Mouse (Mus musculus): ENCODE results near the gene Slc31a1. TPM values are rescaled to one million over a fixed set of nuclear protein-coding genes. Genes with fewer than 3 reads are reported as not detected.

Gene Slc31a1
- polyA plus RNA-seq, 1 experiment from 2014 or later: 127 TPM

GRCm38 (mm10) chr4:62408601-62409282 lies 48.2 kb downstream of the Slc31a1 start, which contains the start of the genes Cdc26 and Prpf4:
Cdc26 (minus strand) TSS chr4:62408642.
Prpf4 (plus strand) TSS chr4:62408797.
- H3K9ac ChIP-seq (ENCODE audit: low read depth, low read length): peak within 1 kb of the TSS; percentile 90
- ATAC-seq: peak; percentile 99
- peak within 1 kb of the TSS; percentile 88 for H3K27ac ChIP-seq (ENCODE audit: low read length)
- under 1% methylated on average over 39 of the region's 39 CpGs for WGBS
- peaks cover 8% of the 10 kb centered on the region for H3K36me3 ChIP-seq (ENCODE audit: control insufficient read depth, insufficient read depth, low read length)
- H3K4me1 ChIP-seq (ENCODE audit: control insufficient read depth, insufficient read depth, low read length): peaks cover 18% of the 10 kb centered on the region
- H3K9me3 ChIP-seq (ENCODE audit: control insufficient read depth, low read length): no peaks in the 10 kb centered on the region
- H3K4me2 ChIP-seq (ENCODE audit: low read depth, low read length): peak within 1 kb of the TSS; percentile 79
- H3K27me3 ChIP-seq (replicated peaks; ENCODE audit: control insufficient read depth, insufficient read depth, low read length): no peaks in the 10 kb centered on the region
- peak within 1 kb of the TSS; percentile 70 for H3K4me3 ChIP-seq (ENCODE audit: low read length)

- ATAC-seq: no peak
- Histone ChIP-seq H3K4me2 (ENCODE audit: low read depth, low read length) (peak overlapping the region; percentile 79), H3K27ac (ENCODE audit: low read length) (peak overlapping the region; percentile 88; the same call in 1 of the 2 replicates), H3K36me3 (ENCODE audit: control insufficient read depth, insufficient read depth, low read length) (peaks cover 8% of the 10 kb centered on the region), H3K9me3 (ENCODE audit: control insufficient read depth, low read length) (no peaks in the 10 kb centered on the region), H3K27me3 (replicated peaks; ENCODE audit: control insufficient read depth, insufficient read depth, low read length) (no peaks in the 10 kb centered on the region), H3K4me1 (ENCODE audit: control insufficient read depth, insufficient read depth, low read length) (peaks cover 18% of the 10 kb centered on the region), H3K9ac (ENCODE audit: low read depth, low read length) (peak overlapping the region; percentile 90), H3K4me3 (ENCODE audit: low read length) (peak overlapping the region; percentile 70)
- 22% methylated on average over 6 of the region's 6 CpGs for WGBS
Measured at GRCm38 (mm10) chr4:62409615-62410014, 49.1 kb downstream of the Slc31a1 start.

- H3K9me3 ChIP-seq (ENCODE audit: control insufficient read depth, low read length): no peaks in the 10 kb centered on the region
- H3K36me3 ChIP-seq (ENCODE audit: control insufficient read depth, insufficient read depth, low read length): peaks cover 15% of the 10 kb centered on the region
- ATAC-seq: no peak
- H3K4me1 ChIP-seq (ENCODE audit: control insufficient read depth, insufficient read depth, low read length): peaks cover 18% of the 10 kb centered on the region
- no peaks in the 10 kb centered on the region for H3K27me3 ChIP-seq (replicated peaks; ENCODE audit: control insufficient read depth, insufficient read depth, low read length)
- WGBS: 80% methylated on average over 2 of the region's 2 CpGs
- peak overlapping the region; percentile 70; the same call in 1 of the 2 replicates for H3K4me3 ChIP-seq (ENCODE audit: low read length)
- H3K4me2 ChIP-seq (ENCODE audit: low read depth, low read length): peak overlapping the region; percentile 79; the same call in 1 of the 2 replicates
- no peak overlapping the region for H3K9ac ChIP-seq (ENCODE audit: low read depth, low read length)
- H3K27ac ChIP-seq (ENCODE audit: low read length): no peak overlapping the region
Measured at GRCm38 (mm10) chr4:62410325-62410724, 49.8 kb downstream of the Slc31a1 start.

GRCm38 (mm10) chr4:62411606-62412005 lies 51.1 kb downstream of the Slc31a1 start:
- WGBS: 90% methylated on average over 10 of the region's 10 CpGs
- peaks cover 15% of the 10 kb centered on the region for H3K4me1 ChIP-seq (ENCODE audit: control insufficient read depth, insufficient read depth, low read length)
- no peak overlapping the region for H3K27ac ChIP-seq (ENCODE audit: low read length)
- no peak overlapping the region for H3K9ac ChIP-seq (ENCODE audit: low read depth, low read length)
- peaks cover 23% of the 10 kb centered on the region for H3K36me3 ChIP-seq (ENCODE audit: control insufficient read depth, insufficient read depth, low read length)
- H3K4me3 ChIP-seq (ENCODE audit: low read length): no peak overlapping the region
- no peak for ATAC-seq
- no peaks in the 10 kb centered on the region for H3K27me3 ChIP-seq (replicated peaks; ENCODE audit: control insufficient read depth, insufficient read depth, low read length)
- H3K4me2 ChIP-seq (ENCODE audit: low read depth, low read length): no peak overlapping the region
- H3K9me3 ChIP-seq (ENCODE audit: control insufficient read depth, low read length): no peaks in the 10 kb centered on the region

- Histone ChIP-seq H3K27ac (ENCODE audit: low read length) (no peak overlapping the region), H3K9ac (ENCODE audit: low read depth, low read length) (no peak overlapping the region), H3K9me3 (ENCODE audit: control insufficient read depth, low read length) (no peaks in the 10 kb centered on the region), H3K4me2 (ENCODE audit: low read depth, low read length) (no peak overlapping the region), H3K4me3 (ENCODE audit: low read length) (no peak overlapping the region), H3K36me3 (ENCODE audit: control insufficient read depth, insufficient read depth, low read length) (peaks cover 48% of the 10 kb centered on the region), H3K27me3 (replicated peaks; ENCODE audit: control insufficient read depth, insufficient read depth, low read length) (no peaks in the 10 kb centered on the region), H3K4me1 (ENCODE audit: control insufficient read depth, insufficient read depth, low read length) (no peaks in the 10 kb centered on the region)
- ATAC-seq: no peak
- 89% methylated on average over 8 of the region's 8 CpGs for WGBS
Measured at GRCm38 (mm10) chr4:62418448-62418847, 57.9 kb downstream of the Slc31a1 start.

GRCm38 (mm10) chr4:62419091-62419490 lies 58.6 kb downstream of the Slc31a1 start:
- H3K27ac ChIP-seq (ENCODE audit: low read length): no peak overlapping the region
- H3K4me2 ChIP-seq (ENCODE audit: low read depth, low read length): no peak overlapping the region
- 95% methylated on average over 6 of the region's 6 CpGs for WGBS
- H3K27me3 ChIP-seq (replicated peaks; ENCODE audit: control insufficient read depth, insufficient read depth, low read length): no peaks in the 10 kb centered on the region
- H3K9me3 ChIP-seq (ENCODE audit: control insufficient read depth, low read length): no peaks in the 10 kb centered on the region
- no peak overlapping the region for H3K4me3 ChIP-seq (ENCODE audit: low read length)
- no peaks in the 10 kb centered on the region for H3K4me1 ChIP-seq (ENCODE audit: control insufficient read depth, insufficient read depth, low read length)
- no peak for ATAC-seq
- H3K9ac ChIP-seq (ENCODE audit: low read depth, low read length): no peak overlapping the region
- H3K36me3 ChIP-seq (ENCODE audit: control insufficient read depth, insufficient read depth, low read length): peaks cover 55% of the 10 kb centered on the region

GRCm38 (mm10) chr4:62425891-62426290 lies 65.4 kb downstream of the Slc31a1 start:
- no peak overlapping the region for H3K4me3 ChIP-seq (ENCODE audit: low read length)
- H3K27ac ChIP-seq (ENCODE audit: low read length): no peak overlapping the region
- H3K9ac ChIP-seq (ENCODE audit: low read depth, low read length): no peak overlapping the region
- no peak for ATAC-seq
- WGBS: 91% methylated on average over 4 of the region's 4 CpGs
- H3K4me2 ChIP-seq (ENCODE audit: low read depth, low read length): no peak overlapping the region
- H3K9me3 ChIP-seq (ENCODE audit: control insufficient read depth, low read length): no peaks in the 10 kb centered on the region
- no peaks in the 10 kb centered on the region for H3K27me3 ChIP-seq (replicated peaks; ENCODE audit: control insufficient read depth, insufficient read depth, low read length)
- peaks cover 21% of the 10 kb centered on the region for H3K36me3 ChIP-seq (ENCODE audit: control insufficient read depth, insufficient read depth, low read length)
- no peaks in the 10 kb centered on the region for H3K4me1 ChIP-seq (ENCODE audit: control insufficient read depth, insufficient read depth, low read length)

GRCm38 (mm10) chr4:62427978-62428758 lies 67.6 kb downstream of the Slc31a1 start:
- no peaks in the 10 kb centered on the region for H3K27me3 ChIP-seq (replicated peaks; ENCODE audit: control insufficient read depth, insufficient read depth, low read length)
- H3K4me3 ChIP-seq (ENCODE audit: low read length): no peak overlapping the region
- H3K9me3 ChIP-seq (ENCODE audit: control insufficient read depth, low read length): no peaks in the 10 kb centered on the region
- H3K27ac ChIP-seq (ENCODE audit: low read length): no peak overlapping the region
- peak; percentile 18; the same call in 1 of the 2 replicates for ATAC-seq
- 71% methylated on average over 17 of the region's 17 CpGs for WGBS
- H3K36me3 ChIP-seq (ENCODE audit: control insufficient read depth, insufficient read depth, low read length): peaks cover 10% of the 10 kb centered on the region
- no peaks in the 10 kb centered on the region for H3K4me1 ChIP-seq (ENCODE audit: control insufficient read depth, insufficient read depth, low read length)
- H3K9ac ChIP-seq (ENCODE audit: low read depth, low read length): no peak overlapping the region
- no peak overlapping the region for H3K4me2 ChIP-seq (ENCODE audit: low read depth, low read length)

GRCm38 (mm10) chr4:62429616-62430015 lies 69.1 kb downstream of the Slc31a1 start:
- 85% methylated on average over 9 of the region's 9 CpGs for WGBS
- H3K27ac ChIP-seq (ENCODE audit: low read length): no peak overlapping the region

More at GRCm38 (mm10) chr4:62429616-62430015, 69.1 kb downstream of the Slc31a1 start:
- Histone ChIP-seq H3K27me3 (replicated peaks; ENCODE audit: control insufficient read depth, insufficient read depth, low read length) (no peaks in the 10 kb centered on the region), H3K9me3 (ENCODE audit: control insufficient read depth, low read length) (no peaks in the 10 kb centered on the region), H3K4me2 (ENCODE audit: low read depth, low read length) (no peak overlapping the region), H3K4me3 (ENCODE audit: low read length) (no peak overlapping the region), H3K9ac (ENCODE audit: low read depth, low read length) (no peak overlapping the region), H3K36me3 (ENCODE audit: control insufficient read depth, insufficient read depth, low read length) (no peaks in the 10 kb centered on the region; the same call in 1 of the 2 replicates), H3K4me1 (ENCODE audit: control insufficient read depth, insufficient read depth, low read length) (no peaks in the 10 kb centered on the region)
- no peak for ATAC-seq

All from intestine, embryonic 16.5 days (tissue).